Mouse (Mus musculus): ENCODE measurements around the gene Nt5dc2.

Gene Nt5dc2

DNA sequence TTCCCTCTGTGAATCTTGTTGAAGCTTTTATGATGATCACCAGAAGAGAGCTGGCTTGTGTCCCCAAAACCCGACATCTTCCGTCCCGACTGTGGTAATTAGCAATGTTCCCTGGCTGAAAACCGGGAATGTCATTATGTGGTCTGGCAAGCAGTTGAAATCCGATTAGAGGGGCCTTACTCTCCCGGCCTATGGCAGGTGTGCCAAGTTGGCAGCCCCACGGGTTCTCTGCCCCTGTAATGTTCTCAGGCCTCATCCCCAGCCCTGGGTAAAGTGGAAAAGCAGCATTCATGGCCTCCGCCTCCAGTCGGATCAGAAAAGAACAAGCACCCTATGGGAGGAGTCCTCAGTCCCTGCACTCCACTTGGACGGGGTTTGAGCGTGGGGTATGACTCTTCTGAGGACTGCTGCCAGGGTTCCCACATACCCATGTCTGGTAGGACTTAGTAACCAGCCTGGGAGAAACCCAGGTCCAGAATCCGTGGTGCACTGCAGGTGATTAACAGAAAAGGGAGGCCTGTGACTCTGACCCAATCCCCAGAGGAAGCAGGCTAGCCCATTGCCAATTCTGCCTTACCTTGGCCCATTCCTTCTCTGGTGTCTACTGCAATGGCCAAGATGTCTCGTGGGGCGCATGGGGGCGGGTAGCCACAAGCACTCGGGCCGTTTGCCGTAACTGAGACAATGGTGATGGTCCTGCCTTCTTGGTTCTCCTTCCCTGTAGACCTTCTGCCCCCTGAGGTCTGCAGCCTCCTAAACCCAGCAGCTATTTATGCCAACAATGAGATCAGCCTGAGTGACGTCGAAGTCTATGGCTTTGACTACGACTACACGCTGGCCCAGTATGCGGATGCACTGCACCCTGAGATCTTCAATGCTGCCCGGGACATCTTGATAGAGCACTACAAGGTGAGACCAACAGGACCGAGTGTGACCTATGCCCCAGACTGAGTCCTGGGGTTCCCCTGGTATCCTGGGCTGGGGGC lies 3.5 kb downstream of the Nt5dc2 start:
- no peak for DNase-seq (ENCODE audit: low read depth)

DNA sequence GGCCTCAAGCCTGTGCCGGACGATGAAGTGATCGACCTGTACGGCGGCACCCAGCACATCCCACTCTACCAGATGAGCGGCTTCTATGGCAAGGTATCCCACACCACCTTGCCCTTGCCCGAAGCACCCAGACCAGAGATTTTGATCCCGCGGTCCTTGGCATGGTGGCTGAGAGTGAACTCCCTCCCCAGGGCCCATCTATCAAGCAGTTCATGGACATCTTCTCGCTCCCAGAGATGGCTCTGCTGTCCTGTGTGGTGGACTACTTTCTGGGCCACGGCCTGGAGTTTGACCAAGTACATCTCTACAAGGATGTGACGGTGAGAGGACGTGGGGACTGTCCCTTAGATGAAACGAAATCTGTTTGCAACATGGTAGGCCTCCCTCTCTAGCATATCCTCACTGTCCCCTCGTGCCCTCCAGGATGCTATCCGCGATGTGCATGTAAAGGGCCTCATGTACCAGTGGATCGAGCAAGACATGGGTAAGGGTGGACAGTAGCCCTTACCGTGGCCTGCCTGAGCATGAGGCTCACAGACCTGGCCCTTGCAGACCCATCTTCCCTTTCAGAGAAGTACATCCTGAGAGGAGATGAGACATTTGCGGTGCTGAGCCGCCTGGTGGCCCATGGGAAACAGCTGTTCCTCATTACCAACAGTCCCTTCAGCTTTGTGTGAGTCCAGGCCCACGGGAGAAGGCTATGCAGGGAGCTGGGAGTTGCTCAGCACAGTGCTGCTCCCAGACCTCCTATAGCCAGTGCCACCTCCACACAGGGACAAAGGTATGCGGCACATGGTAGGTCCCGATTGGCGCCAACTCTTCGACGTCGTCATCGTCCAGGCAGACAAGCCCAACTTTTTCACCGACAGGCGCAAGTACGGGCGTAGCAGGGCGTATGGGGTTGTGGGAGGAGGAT lies 4.9 kb downstream of the Nt5dc2 start:
- no peak for DNase-seq (ENCODE audit: low read depth)

DNA sequence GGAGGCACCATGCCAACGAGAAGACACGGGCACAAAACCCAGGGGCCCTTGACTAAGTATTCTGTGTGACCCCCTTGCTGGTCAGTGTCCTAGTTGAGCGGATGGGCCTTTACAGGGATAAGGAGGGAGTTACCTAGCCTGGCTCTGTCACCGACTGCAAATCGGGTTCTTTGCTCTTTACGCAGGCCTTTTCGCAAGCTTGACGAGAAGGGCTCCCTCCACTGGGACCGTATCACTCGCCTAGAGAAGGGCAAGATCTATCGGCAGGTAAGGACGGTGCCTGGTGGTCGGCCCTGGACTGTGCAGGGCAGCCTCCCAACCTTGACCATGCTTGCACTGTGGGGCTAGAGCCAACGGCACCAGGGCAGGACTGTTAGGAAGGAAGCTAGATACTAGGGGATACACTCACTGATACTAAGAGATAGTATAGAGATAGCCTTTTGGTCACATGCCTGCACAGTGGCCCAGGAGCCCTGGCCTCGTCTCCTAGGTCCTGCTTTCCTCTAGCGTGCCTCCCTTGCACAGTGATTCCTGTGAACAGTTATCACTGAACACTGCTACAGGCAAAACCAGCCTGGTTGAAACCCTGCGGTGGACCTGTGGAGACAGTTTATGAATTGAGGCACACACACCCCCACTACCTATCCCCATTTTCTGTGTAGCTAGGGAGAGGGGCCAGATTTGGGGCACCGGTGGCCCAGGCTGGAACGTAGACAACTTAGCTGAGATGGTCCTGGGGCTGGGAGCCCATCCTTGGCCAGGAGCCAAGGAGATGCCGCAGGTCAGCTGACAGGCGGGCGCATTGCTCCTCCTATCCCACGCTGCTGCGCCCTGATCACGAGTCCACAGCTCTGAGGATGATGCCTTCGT lies 5.8 kb downstream of the Nt5dc2 start:
- no peak for DNase-seq (ENCODE audit: low read depth)

DNA sequence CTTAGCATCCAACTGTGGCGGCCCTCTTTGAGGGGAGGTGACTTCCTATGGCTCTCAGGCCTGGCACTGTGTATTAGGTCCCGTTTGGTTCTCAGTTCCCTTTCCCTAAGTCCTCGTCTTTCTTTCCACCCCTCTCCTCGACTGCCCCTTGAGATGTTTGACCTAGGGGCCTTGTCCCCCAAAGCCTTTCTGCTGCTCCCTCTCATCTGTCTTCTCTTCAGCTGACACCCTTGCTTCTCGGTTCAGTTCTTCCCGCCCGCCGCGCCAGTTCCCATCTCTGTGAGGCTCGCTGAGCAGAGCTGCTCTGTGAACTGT lies 6.4 kb downstream of the Nt5dc2 start:
- no peak for DNase-seq (ENCODE audit: low read depth)

DNA sequence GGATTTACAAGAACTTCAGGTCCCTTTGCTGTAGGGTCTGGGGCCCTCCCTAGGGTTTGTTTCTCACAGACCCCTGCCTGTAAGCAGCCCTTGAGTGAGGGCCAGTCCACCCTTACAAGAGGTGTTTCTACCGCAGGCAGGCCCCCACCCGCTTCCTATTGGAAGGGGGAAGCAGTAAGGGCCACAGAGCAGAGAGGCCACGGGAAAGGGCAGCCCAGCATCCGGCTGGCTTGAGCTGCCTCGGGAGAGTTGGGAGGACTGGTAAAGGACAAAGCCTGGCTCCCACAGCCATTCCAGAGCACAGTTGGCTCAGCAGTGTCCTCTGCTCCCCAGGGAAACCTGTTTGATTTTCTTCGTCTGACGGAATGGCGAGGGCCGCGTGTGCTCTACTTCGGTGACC lies 6.9 kb downstream of the Nt5dc2 start:
- no peak for DNase-seq (ENCODE audit: low read depth)

DNA sequence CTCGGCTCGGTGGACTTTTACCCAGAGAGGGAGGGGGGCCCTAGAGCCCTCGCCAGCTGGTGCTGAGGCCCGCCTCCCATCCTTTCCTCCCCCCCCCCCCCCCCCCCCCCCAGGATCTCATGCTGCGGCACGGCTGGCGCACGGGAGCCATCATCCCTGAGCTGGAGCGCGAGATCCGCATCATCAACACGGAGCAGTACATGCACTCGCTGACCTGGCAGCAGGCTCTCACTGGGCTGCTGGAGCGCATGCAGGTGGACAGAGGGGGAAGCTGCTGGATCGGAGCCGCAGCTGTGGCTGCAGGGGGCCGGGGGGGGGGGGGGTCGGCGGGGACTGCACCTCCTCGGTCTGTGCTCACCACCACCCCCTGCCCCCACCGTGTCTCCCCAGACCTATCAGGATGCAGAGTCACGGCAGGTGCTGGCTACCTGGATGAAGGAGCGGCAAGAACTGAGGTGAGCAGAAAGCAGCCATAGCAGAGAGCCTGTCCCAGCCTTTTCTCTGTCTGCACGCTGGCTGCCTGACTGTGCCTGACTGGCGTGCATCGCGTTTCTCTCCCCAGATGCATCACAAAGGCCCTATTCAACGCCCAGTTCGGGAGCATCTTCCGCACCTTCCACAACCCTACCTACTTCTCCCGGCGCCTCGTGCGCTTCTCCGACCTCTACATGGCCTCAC lies 7.5 kb downstream of the Nt5dc2 start:
- DNase-seq (ENCODE audit: low read depth), result no peak

DNA sequence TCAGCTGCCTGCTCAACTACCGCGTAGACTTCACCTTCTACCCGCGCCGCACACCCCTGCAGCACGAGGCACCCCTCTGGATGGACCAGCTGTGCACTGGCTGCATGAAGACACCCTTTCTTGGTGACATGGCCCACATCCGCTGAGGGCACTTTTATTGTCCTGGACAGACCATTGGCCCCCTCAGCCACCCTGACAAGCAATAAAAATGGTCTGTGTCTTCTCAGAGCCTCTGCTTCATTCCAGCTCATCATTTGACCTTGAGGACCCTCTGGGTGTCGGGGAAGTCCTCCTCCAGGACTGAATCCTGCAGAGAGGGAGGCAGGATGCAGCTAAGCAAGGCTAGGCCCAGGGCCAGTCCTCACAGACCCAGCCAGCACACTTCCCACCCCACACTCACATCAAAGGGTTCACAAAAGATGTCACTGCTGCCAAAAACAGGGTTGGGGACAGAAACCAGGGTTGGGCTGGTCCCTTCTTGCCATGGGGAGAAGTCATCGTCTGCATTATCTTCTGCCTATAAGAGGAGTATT lies 8.1 kb downstream of the Nt5dc2 start:
- DNase-seq (ENCODE audit: low read depth), result no peak

DNA sequence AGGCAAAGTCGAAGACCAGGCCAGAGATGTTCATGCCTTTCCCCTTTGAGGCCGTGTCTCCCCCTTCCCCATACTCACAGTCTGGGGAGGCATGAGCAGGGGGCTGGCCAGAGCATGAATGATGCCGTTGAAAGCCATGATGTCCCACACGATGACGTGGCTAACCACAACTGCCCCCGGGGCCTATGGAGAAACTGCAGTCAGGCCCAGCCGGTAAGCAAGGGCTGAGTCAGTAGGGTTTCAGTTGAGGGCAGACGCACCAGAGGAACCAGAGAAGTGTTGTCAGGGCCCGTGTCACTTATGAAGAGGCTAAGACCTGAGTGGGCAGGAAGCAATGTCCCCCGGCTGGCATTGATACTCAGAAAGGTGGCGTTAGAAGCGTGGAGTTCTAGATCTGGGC lies 8.8 kb downstream of the Nt5dc2 start:
- no peak for DNase-seq (ENCODE audit: low read depth)

DNA sequence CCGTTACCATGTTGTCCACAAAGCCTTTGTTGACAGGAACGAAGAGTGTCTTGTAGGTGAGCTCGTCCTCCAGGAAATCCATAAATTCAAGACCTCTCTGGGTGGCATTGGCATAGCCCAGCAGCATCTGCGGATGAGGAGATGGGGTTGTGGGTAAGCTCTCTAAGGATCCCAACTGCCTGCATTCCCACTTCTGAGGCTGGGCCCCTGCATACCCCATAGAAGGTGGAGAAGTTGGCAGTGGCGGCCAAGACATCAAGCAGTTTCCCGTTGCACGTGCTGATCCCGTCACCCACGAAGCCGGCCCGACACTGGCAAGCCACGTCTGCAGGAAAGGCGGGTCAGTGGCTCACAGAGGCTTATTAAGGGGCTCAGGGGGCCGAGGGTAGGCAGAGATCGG lies 9.3 kb downstream of the Nt5dc2 start:
- no peak for DNase-seq (ENCODE audit: low read depth)

DNA sequence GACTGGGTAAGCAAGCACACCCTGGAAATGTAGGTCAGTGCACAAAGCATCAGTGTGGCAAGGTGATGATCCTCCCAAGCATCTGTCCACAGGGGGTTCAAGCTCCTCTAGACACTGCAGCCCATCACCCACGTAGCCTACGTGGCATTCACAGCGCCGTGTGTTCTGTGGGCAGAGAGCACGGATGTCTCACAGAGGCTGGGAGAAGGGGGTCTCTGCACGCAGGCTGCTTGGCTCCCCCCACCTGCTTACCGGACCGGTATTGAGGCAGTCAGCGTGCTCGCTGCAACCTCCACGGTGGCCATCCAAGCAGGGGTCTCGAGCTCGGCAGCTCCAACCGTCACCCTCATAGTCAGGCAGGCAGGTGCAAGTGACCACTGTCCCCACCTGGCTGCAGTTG lies 10.2 kb downstream of the Nt5dc2 start:
- DNase-seq (ENCODE audit: low read depth), result no peak

DNA sequence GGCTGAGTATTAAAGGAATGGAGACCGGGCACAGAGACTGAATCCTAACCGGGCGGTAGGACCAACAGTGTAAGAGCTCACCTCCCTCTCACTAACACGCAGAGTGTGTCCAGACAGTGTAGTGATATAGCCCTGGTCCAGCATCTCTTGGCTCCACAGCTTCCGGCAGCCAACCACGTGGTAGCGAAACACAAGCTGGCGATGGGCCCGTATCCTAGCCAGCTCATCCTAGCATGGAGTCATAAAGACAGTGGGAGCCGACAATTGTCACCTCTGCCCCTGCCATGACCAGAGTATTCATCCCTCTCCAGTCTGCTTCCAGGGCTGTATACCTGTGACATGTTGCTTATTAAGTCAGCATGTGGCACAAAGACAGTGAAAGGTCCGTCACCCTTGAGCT lies 14.8 kb downstream of the Nt5dc2 start:
- DNase-seq (ENCODE audit: low read depth), result no peak

DNA sequence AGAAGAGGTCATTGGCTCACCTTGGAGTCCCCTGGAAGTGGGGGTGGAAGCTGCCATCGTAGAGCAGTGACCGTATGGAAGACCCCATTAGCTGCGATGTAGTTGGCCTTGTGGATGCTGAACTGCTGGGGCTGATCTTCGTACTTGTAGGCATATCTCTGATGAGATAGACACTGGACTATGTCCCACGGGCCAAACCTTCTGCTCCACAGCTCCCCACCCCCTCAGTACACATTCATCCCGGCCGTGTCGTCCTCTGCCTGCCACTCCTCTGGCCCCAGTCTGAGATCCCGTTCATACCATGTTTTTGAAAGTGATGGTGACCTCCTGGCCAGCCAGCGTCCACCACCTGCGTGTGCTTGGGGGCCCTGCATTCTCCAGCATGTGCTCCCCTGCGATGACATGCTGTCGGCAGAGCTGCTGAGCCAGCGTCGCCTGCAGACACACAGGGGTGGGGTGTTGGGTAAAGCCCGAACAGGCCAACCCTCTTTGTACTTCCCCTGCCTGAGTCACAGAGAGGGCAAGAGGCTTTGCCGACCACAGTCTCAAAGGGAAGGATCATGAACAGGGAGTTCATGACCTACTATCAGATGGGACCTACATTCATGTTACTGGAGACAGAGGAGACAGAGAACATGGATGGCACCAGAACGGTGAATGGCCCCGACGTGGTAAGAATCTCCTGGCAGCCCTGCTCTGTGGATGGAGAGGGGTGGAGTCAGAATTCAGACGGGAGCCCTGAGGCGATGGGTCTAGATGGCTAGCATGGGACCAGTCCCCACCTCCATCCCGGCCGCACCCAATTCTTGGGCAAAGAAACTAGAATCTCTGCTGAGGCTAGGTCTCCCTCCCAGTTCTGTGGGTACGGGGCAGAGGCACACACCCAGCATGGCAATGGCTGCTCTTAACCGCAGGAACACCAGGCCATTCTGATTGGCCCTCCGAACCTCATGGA lies 29.6 kb downstream of the Nt5dc2 start:
- no peak for DNase-seq (ENCODE audit: low read depth)

DNA sequence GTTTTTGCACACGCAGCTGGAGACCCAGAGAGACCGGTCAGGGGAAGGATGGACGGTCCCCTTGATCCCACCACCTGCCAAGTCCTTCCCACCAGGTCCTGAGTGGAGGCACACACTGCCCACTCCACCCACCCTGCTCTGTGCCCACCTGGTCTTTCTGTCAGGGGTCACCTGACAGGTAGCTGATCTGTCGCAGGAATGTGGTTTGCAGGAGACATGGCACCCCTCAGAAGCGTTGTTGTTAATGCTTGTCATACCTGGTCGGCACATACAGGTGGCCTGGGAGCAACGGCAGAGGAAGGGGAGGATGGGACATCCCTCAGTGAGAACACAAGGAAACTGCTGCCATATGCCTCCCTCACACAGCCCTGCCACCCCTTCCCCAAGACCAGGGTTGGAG lies 30.3 kb downstream of the Nt5dc2 start:
- DNase-seq (ENCODE audit: low read depth), result no peak

DNA sequence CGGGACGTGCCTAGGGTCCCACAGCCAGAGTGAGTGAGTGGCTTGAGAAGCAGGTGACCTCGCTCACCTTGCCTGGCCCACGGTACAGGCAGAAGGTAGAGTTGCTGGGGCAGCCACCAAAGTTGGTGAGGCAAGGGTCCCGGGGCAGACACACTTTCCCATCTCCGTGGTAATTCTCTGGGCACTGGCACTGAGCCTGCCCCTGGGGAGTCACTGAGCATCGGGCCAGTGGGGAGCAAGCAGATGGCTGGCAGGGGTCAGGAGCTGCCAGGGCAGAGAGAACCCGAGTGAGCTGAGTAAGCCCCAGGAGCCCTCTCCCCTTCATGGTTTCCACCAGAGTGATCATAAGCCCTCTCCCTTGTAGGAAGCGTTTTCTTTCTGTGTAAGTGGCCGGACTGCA lies 30.8 kb downstream of the Nt5dc2 start:
- no peak for DNase-seq (ENCODE audit: low read depth)

DNA sequence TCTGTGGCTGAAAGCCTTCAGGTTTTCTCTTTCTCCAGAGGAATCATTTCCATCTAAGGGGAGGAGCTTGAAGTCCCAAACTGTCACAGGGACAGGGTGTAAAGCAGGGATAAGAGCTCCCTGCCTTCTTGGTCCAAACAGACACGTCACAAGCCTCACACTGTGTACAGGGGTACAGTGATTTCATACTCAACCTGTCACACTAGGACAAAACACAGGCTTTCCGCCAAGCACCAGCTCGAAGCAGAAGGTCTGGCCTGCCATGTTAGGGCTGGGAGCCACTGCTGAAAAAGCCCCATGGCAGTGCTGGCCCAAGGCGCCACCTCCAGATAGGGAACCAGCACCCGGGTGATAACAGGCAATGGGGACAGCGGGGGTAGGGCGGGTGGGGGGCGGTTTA lies 33.2 kb downstream of the Nt5dc2 start:
- DNase-seq (ENCODE audit: low read depth), result no peak

DNA sequence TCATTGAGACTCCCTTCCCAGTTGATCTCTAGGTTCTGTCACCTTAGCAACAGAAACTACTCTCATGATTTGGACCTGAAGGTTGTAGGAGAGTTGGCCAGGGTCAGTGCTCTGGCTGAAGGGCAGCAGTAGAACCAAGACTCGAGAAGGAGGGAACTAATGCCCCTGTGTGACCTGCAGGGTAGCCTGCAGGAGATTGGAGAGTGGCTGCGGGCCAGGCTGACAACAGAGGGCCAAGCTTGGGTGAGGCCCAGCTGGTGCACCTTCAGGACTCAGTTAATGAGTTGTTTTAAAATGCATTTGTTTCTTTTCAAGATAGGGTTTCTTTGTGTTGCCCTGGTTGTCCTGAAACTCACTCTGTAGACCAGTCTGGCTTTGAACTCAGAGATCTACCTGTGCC lies 34.2 kb downstream of the Nt5dc2 start:
- DNase-seq (ENCODE audit: low read depth), result no peak

DNA sequence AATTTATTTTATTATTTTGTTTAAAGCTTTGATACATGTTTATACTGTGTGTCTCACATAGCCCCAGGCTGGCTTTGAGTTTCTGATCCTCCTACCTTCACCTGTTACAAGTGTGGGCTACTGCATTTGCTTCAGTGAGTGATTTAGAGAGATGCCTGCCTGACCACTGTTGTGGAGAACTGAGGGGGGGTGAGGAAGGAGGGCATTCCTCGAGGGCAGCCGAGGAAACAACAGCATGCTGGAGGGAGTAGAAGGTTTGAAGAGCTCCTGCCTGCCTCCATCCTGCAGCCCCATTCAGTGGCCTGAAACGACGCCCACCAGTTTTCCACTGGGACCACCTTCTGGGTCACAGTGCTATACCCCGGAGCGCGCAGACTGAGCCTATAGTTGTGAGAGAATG lies 34.6 kb downstream of the Nt5dc2 start:
- no peak for DNase-seq (ENCODE audit: low read depth)

DNA sequence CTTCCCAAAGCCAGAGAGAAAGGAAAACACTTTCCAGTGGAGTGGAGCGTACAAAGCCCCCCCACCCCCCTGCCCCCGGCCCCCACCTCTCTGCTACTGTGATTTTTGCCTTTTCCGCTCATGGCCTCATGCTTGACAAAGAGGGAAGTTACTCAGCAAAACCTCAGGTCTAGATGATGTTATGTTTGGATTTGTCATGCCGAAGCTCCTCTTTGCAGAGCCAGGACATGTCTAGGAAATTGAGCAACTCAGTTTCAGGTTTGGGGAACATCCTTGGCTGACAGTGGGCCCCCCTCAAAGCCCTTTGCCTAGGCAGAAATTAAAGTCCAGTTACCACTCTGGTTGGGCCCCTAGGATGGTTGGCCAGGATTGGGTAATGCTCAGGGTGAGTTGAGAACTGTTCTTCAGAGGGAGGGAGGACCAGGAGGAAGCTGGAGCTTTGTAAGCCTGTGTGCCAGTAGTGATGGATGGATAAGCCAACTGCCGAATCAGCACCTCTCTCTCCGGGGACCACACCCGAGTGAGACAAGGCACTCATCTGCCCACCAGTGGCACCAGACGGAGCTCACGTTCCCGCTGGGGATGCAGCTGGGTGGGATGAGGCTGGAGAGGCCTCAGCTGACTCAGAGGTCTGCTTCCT lies 35.3 kb downstream of the Nt5dc2 start:
- no peak for DNase-seq (ENCODE audit: low read depth)

DNA sequence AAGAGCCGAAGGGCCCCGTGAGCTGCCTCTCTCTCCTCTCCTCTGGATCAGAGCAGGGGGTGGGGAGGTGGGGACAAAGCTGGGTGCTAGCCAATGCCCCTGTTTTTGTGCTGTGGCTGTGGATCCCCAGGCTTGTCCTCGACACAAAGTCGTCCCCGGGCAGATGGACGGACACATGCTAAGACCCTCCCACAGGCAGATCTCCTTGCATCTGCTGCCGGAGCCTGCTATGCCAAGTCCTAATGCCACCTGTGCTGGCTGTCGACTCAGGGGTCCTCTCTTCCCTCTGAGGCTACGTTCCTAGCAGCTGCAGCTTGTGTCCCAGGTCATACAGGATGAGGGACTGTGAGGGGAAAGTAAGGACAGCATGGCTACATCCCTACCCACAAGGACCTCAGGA lies 36.0 kb downstream of the Nt5dc2 start:
- no peak for DNase-seq (ENCODE audit: low read depth)

DNA sequence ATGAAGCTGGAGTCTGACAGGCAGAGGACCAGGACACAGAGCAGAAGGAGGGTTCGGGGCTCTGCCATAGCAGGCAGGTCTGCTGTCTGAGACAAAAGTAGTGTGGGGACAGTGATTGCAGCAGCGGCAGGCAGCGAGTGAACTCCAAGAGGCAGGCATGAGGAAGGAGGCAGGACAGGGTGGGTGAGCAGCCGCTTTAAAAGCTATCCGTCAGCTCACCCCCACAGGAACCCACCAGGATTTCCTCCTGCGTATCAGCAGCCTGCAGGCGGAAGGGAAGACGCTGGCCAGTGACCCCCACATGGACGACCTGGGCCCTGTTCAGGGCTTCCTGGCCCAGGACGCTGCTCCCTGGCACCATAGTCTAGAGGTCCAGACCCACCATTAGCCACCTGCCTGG lies 37.6 kb downstream of the Nt5dc2 start, which contains the start of gene Stab1:
Stab1 (minus strand) TSS at position 217 of the 400 bp plus-strand sequence.
- DNase-seq (ENCODE audit: low read depth), result no peak

All from naive thymus-derived CD4-positive, alpha-beta T cell, adult 2 months (primary cell).